Mouse (Mus musculus) adrenal gland (tissue): ENCODE data around the gene Robo1.

Experiments
- intact Hi-C: fragments of 180-260 bp; cut with DNase I; formaldehyde crosslinking; loops from one replicate; pipeline ENCODE4 v1.15.1; 2025

Robo1 gene

DNA sequence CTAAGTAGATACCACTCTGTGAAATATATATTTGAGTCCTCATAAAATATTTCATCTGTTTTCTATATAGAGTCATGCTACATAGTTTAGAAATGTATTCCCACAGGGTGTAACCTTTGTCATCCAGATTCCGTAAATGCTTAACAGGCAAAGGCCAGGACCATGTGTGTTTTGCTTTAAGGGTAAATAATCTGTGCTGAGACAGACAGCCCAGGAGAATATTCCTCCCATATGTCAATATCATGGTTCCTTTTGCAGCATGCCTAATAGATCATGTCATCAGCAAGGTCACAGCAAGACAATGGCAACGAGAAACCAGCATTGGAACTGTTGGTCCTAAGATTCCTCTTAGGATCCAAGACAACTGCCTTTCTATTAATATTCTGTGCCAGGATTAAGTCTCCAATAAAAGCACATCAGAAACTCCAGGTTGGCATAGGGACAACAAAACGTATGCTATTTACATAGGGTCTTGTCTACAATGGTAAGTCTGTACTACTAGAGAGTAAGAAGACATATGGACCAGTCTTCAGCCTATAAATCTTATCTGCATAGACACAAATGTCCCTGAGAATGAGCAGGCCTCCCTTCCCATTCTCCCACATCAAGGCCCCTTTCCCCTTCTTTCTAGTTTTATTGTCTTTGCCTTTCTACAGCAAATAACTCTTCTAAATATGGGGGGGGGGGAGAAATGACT lies 279.4 kb downstream of the Robo1 start:
- intact Hi-C loops, result no loop called here

DNA sequence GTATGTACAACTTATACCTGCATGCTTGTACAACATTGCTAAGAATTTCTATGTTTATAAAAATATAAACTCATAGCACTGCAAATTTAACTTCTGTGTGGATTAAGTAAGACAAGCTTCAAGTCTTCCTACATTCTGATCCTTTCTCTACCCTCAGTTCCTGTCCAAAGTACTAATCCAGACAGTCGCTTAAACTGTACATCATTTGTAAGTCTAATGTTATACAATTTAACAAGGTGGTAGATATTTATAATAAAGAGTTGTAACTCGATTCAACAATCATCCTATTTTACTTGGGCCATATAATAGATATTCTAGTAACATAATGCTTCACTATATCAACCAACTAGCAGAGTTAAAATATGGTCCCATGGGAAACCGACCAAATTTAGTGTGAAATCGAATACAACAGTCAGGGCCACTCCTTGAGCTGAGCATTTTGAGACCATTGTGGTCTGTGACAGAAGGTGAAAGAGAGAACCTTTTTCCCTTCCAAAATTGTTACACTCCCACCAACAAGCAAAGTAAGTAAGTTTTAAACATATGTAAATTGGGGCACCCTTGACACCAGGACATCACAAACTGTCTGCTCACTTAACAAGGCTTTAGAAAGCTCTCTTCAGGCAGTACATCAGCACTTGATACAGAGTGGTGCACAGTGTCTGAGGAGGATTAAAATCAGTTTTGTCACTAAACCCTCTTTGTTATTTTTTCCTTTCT lies 295.5 kb downstream of the Robo1 start:
- intact Hi-C loops, result loop anchor here (10.0 kb wide), 2 partner anchors 389 to 1349 kb away; no protein-coding TSS in a partner anchor

DNA sequence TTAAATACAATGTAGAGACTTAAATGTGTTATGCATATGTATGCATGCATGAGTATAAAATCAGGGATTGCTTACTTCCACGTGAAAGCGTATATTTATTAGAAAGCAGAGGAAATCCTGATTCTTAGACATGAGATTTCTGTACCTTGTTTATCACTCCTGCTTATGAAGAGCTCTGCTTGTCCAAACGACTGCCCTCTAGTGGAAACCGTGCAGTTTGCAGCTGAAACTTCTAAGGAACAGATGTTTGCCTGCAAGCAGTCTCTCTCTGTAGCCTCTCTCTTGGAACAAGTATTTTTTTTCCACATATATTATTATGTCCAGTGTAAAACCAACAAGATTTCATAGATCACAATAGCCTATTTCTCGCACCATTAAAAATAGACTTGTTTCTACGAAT lies 297.0 kb downstream of the Robo1 start:
- intact Hi-C loops, result loop anchor here (10.0 kb wide), 2 partner anchors 390 to 1350 kb away; no protein-coding TSS in a partner anchor

GRCm38 (mm10) chr16:72610661-72611112 lies 302.6 kb downstream of the Robo1 start:
- intact Hi-C loops, result loop anchor here (10.0 kb wide), 2 partner anchors 256 to 374 kb away; no protein-coding TSS in a partner anchor

DNA sequence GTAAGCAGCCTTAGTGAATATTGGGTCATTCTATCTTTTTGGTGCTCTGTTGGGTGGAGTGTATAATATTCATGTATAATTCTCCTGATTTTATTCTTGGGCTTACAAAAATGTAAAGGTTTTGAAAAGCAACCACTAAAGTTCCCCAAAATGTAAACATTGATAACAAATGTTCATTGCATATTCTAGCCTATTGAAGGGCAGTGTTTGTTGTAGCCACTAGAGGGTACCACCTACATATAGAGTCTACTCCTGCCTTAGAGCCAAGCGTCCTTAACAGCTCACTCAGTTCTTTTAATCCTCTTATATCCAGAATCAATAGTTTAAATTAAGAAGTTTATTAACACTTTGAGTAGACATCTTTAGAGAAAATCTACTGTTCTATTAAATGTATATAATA lies 306.8 kb downstream of the Robo1 start:
- intact Hi-C loops, result loop anchor here (10.0 kb wide), 2 partner anchors 260 to 370 kb away; no protein-coding TSS in a partner anchor

DNA sequence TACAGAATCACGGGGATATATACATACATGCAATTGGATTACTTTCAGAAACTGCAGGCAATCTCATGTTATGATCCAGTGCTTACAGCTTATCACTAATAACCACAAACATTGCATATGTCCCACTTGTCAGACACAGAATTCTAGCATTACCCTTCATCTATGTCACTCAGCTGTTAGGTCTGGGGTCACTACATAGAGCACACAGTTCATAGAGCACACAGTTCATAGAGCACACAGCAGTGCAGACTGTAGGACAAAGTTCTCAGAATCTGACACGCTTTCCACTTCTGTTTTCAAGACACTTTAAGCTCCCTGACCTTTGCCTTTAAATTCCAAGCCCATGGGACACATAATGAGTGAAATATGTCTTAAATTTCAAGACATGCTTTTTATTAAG lies 307.3 kb downstream of the Robo1 start:
- intact Hi-C loops, result loop anchor here (10.0 kb wide), 2 partner anchors 261 to 369 kb away; no protein-coding TSS in a partner anchor

GRCm38 (mm10) chr16:72622371-72622770 lies 314.3 kb downstream of the Robo1 start:
- intact Hi-C loops, result no loop called here

DNA sequence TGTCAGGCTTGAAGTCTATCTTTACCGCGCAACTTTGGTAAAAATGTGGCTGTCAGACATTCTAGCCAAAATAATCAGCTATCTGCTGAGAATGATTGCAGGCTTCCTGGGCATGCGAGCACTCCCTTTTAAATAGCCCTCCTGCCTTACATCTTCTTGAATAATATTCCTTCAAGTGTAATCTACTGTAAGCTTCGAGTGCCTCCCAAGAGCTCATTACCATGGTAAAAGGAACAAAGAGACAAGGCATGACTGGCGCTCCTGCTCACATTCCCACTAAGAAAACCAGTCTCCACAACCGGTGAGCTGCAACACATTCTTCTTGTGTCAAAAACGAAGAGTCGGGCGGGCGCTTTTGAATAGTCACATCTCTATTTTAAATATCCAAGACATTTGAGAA lies 314.8 kb downstream of the Robo1 start:
- intact Hi-C loops, result no loop called here

DNA sequence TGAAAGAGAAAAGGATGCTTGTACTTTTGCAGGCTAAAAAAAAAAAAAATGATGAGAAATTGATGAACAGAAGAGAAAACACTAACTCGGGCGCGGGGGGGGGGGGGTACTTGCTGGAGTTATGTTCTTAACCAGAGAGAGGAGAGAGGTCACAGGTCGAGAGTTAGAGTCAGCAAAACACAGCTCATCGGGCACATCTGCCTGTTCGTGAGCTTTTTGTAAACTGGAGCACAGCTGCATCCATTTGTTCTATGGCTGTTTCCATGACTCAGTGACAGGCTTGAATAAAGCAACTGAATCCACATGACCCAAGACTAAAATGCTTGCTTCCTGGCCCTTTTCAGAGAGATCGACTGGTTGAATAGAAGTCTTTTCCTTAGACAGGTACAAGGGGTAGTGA lies 325.7 kb downstream of the Robo1 start:
- intact Hi-C loops, result no loop called here

DNA sequence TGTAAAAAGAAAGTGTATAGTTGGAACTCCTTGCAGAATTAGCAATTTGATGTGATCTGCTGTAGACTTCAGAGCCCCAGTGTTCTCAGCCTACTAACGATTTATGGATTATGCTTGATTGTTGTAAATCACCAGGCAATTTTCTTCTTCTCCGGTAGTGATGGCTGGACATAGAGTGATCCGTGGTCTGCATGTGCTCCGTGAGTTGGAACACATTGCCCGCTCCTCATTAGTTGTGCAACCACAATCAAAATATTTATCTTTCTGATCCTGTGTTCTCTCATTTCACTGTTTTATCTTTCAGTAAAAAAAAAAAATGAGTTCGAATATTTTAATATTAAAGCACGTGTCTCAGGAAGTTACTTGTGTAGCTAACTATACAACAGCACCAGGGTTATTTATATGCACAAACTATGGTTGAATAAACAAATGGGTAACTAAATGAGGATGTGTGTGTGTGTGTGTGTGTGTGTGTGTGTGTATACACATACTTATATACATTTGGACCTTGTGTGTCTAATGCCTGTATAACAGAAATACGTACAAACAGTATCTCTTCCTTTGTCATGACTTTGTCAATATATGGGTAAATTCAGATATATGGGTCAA lies 331.3 kb downstream of the Robo1 start:
- intact Hi-C loops, result no loop called here

DNA sequence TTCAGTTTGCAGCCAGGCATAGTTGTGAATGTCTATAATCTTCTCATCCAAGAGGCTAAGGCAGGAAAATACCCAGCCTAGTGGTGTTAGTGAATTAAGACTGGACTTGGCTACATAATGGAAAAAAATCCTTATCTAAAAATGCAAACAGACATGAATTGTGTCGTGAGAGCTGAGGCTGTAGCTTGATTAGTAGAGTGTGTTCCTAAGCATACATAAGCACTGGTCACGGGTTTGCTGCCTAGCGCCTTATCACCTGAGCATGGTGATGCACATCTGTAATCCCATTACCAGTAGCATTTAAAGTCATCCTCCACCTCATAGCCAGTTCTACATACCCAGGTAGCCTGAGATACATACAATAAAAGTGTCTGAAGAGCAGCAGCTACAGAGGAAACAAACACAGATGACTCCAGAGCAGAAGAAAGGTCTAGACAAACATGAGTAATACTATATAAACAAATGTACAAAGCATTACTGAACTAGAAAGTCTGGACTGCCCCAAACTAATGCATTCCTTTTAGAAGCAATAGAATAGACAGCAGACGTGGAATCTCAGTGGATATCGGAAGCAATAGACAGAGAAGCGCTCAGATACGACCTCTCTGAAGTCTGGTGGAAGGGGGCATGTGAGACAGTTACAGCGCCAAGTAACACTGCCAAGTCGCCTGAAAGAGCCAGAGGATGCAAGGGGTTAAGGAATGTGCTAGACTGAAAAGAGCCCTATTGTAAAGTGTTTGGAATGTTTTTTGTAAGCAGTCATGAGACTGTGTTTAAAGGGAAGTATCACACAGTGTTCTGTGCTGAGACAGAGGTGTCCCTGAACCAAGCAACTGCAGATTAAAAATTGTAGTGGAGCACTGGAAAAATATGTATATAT lies 333.1 kb downstream of the Robo1 start:
- intact Hi-C loops, result no loop called here

- intact Hi-C loops, result no loop called here
These were observed 337.8 kb downstream of the Robo1 start for GRCm38 (mm10) chr16:72645890-72646289.

GRCm38 (mm10) chr16:72649314-72649713 lies 341.2 kb downstream of the Robo1 start:
- intact Hi-C loops, result loop anchor here (1.0 kb wide), 1 partner anchor 331 kb away; no protein-coding TSS in a partner anchor

DNA sequence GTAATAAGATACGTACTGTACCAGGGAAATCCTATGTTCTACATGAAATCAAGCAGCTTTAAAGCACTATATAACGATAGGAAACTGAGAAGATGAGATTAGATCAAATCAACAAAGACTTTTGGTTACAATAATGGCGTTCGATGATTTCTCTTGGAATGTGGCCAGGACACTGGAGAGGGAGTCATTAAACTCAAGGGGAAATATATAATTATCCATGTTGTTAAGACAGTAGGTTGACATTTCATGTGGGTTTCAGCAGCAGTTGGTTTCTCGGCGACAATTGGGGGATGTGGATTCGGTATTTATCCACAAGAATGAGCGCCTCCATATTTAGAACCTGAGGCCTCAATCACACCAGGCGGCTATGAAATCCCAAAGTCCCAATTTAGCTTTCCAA lies 347.3 kb downstream of the Robo1 start:
- intact Hi-C loops, result no loop called here

DNA sequence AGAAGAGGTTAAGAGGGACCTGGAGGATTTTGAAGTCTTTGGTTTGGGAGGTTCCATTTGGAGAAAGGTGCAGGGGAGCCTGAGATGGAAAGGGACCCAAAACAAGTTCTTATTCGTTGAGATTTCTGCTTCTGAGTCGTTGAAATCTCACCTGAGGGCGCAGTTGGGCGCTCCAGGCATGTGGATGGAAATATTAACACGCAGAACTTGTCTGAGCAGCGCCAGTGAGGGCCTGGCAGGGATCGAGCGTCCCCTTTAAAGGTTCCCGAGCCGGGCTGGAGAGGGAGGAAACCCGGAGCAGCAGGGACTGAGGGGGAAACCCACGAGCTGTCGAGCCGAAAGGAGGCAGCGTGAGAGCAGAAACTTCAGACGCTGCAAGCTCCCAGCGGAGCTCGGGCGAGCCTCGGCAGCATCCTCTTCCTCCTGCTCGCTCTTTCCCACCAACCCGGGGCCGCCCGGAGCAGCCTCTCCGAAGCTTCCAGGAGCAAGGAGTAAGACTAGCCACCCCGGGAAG lies 354.8 kb downstream of the Robo1 start:
- intact Hi-C loops, result loop anchor here (5.0 kb wide), 1 partner anchor 314 kb away; no protein-coding TSS in a partner anchor

GRCm38 (mm10) chr16:72663351-72664232 lies 355.5 kb downstream of the Robo1 start:
- intact Hi-C loops, result loop anchor here (5.0 kb wide), 1 partner anchor 314 kb away; no protein-coding TSS in a partner anchor

- intact Hi-C loops, result loop anchor here (5.0 kb wide), 1 partner anchor 313 kb away; no protein-coding TSS in a partner anchor
These were observed 356.1 kb downstream of the Robo1 start for GRCm38 (mm10) chr16:72664233-72664613.

- intact Hi-C loops, result loop anchor here (5.0 kb wide), 1 partner anchor 312 kb away; no protein-coding TSS in a partner anchor
These were observed 356.7 kb downstream of the Robo1 start for GRCm38 (mm10) chr16:72664806-72665205.

- intact Hi-C loops, result no loop called here
These were observed 357.3 kb downstream of the Robo1 start for GRCm38 (mm10) chr16:72665454-72665853.
